Mouse (Mus musculus) limb, embryonic 15.5 days (tissue): ENCODE measurements around the gene Ifna1. TPM values are rescaled to one million over a fixed set of nuclear protein-coding genes. Genes with fewer than 3 reads are reported as not detected.
A peak's percentile ranks its signal among the peaks of the same experiment; 100 is the strongest.

Source experiments
- ATAC-seq: fragments of 200-750 bp; cut with Nextera tagmentation; 2 replicates; pipeline ENCODE4 v1.8.0; 2017; ENCODE audit warnings: low read depth, moderate TSS enrichment; ENCODE audit not compliant: insufficient number of reproducible peaks, low FRiP score, low TSS enrichment
- H3K27ac ChIP-seq: fragments of 300-500 bp; sonication (generic); 2 replicates; pipeline ENCODE4 v1.5.1; 2015; ENCODE audit warnings: moderate library complexity, mild to moderate bottlenecking, inconsistent platforms
- H3K27me3 ChIP-seq: fragments of 300-500 bp; sonication (generic); 2 replicates; pipeline ENCODE4 v1.6.1; 2015; ENCODE audit warnings: inconsistent platforms
- H3K36me3 ChIP-seq: fragments of 300-500 bp; sonication (generic); 2 replicates; pipeline ENCODE4 v1.6.1; 2015; ENCODE audit warnings: inconsistent platforms
- H3K4me1 ChIP-seq: fragments of 300-500 bp; sonication (generic); 2 replicates; pipeline ENCODE4 v1.6.1; 2015; ENCODE audit warnings: inconsistent platforms
- H3K4me2 ChIP-seq: fragments of 300-500 bp; sonication (generic); 2 replicates; pipeline ENCODE4 v1.6.1; 2015; ENCODE audit warnings: mild to moderate bottlenecking, inconsistent platforms
- H3K4me3 ChIP-seq: fragments of 300-500 bp; sonication (generic); 2 replicates; pipeline ENCODE4 v1.5.1; 2015; ENCODE audit warnings: mild to moderate bottlenecking, inconsistent platforms
- H3K9ac ChIP-seq: fragments of 300-500 bp; sonication (generic); 2 replicates; pipeline ENCODE4 v1.6.1; 2015; ENCODE audit warnings: inconsistent platforms
- H3K9me3 ChIP-seq: fragments of 300-500 bp; sonication (generic); 2 replicates; pipeline ENCODE4 v1.6.1; 2016; ENCODE audit warnings: inconsistent platforms
- WGBS: fragments of 180-500 bp; shearing (Covaris S2); methylation state at CpG from one replicate; pipeline ENCODE4 v1.1.7; 2015; 5-methylcytosine and 5-hydroxymethylcytosine counted together
- polyA plus RNA-seq: library from polyadenylated mRNA; unstranded; fragments of >200 nt; fragmentation: Nextera tagmentation; extraction: Ambion mirVana; gene quantifications from 2 replicates; pipeline ENCODE4 v1.2.1, GENCODE M21; 2015

The Ifna1 gene
- polyA plus RNA-seq, 1 experiment from 2014 or later, result not detected

DNA sequence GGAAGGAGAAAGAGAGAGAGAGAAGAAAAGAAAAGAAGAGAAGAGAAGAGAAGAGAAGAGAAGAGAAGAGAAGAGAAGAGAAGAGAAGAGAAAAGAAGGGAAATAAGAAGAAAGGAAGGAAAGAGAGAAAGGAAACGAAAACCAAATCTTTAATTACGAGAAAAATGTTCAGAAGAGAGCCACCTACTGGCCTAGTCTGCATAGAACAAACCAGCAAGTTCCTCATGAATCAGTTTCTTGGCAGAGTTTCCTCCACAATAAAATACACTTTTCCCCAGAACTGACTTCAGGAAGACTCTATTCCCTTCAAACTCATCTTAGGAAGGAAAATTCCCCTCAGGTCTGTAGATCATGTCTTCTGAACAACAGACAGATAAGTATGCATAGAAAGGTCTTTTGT lies 4.6 kb upstream of the Ifna1 start:
- Histone ChIP-seq H3K9me3 (no peaks in the 10 kb centered on the region), H3K27me3 (no peaks in the 10 kb centered on the region), H3K4me1 (no peaks in the 10 kb centered on the region), H3K9ac (no peak overlapping the region), H3K36me3 (no peaks in the 10 kb centered on the region), H3K4me2 (no peak overlapping the region), H3K27ac (no peak overlapping the region), H3K4me3 (no peak overlapping the region)
- ATAC-seq, result no peak
- 58% methylated on average over 2 of the region's 2 CpGs for WGBS

DNA sequence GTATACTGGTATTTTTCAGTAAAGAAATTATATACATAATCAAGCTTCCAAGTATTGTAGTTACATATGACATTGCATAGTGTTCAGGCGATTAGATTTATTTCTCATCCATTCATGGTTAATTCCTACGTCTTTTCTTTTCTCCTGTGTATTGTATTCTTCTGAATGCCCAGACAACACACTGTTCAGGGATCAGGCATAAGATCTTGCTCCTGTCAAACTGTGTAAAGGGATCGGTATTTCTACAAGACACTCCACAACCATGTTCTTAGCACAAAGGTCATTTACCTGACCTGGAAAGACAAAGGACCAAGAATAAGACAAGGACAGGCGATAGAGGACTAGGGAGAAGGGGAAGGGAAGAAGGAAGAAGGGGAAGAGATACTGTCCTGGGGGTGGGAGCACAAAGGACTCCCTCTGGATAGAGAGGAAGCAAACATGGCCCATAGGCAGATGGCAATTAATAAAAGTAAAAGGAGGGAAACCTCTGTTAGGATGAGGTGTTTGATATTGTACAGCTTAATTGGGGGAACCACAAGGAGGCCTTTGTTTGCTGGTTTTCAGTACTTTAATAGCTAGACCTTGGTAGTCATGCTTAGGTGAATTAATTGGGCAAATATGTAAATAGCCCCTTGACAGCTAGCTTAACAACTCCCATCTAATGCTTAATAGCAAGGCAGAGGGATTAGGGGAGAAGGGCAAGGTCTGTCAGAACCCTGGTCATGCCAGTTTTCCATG lies 1.3 kb downstream of the Ifna1 start:
- 72% methylated on average over 4 of the region's 4 CpGs for WGBS
- no peaks in the 10 kb centered on the region for H3K36me3 ChIP-seq
- ATAC-seq, result no peak

GRCm38 (mm10) chr4:88859214-88859613 lies 9.3 kb downstream of the Ifna1 start:
- no peak for ATAC-seq
- no peak overlapping the region for H3K4me3 ChIP-seq
- no peaks in the 10 kb centered on the region for H3K9me3 ChIP-seq
- H3K4me1 ChIP-seq, result no peaks in the 10 kb centered on the region
- H3K9ac ChIP-seq, result no peak overlapping the region
- H3K27ac ChIP-seq, result no peak overlapping the region
- no peaks in the 10 kb centered on the region for H3K36me3 ChIP-seq
- no peak overlapping the region for H3K4me2 ChIP-seq
- peaks cover 4% of the 10 kb centered on the region; the same call in 1 of the 2 replicates for H3K27me3 ChIP-seq

More for the DNA sequence above, 1.3 kb downstream of the Ifna1 start:
- no peak overlapping the region for H3K4me3 ChIP-seq
- no peak overlapping the region for H3K27ac ChIP-seq
- no peaks in the 10 kb centered on the region for H3K27me3 ChIP-seq
- H3K9ac ChIP-seq, result no peak overlapping the region
- H3K4me1 ChIP-seq, result no peaks in the 10 kb centered on the region
- no peaks in the 10 kb centered on the region for H3K9me3 ChIP-seq
- H3K4me2 ChIP-seq, result no peak overlapping the region

GRCm38 (mm10) chr4:88863309-88863708 lies 13.4 kb downstream of the Ifna1 start:
- Histone ChIP-seq H3K4me3 (no peak overlapping the region), H3K4me1 (peaks cover 6% of the 10 kb centered on the region), H3K4me2 (no peak overlapping the region), H3K27ac (no peak overlapping the region), H3K9ac (no peak overlapping the region), H3K9me3 (no peaks in the 10 kb centered on the region), H3K36me3 (no peaks in the 10 kb centered on the region), H3K27me3 (peaks cover 10% of the 10 kb centered on the region; the same call in 1 of the 2 replicates)
- ATAC-seq, result no peak
- WGBS, result 5% methylated on average over 7 of the region's 7 CpGs

DNA sequence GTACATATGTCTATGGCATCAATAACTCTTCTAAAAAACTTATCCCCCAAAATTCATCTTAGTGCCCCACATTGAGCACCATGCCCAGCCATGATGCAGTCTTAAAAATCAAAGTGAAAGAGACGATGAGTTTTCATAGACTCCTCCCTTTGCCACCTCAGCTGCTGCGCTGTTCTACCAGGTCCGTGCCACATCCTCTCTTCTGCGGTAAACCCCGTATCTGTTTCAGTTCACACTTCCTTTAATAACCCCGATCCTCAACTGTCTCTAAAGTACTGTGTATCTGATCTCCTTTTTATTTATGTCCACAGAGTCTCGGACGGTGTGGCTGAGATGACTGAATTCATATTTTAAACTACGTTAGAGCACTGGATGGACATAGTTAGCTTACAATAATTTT lies 14.7 kb downstream of the Ifna1 start:
- WGBS, result 60% methylated on average over 9 of the region's 9 CpGs
- no peak for ATAC-seq
- H3K9me3 ChIP-seq, result no peaks in the 10 kb centered on the region
- peaks cover 10% of the 10 kb centered on the region; the same call in 1 of the 2 replicates for H3K27me3 ChIP-seq
- no peak overlapping the region for H3K4me2 ChIP-seq
- H3K27ac ChIP-seq, result no peak overlapping the region
- H3K4me1 ChIP-seq, result peaks cover 9% of the 10 kb centered on the region
- no peak overlapping the region for H3K9ac ChIP-seq
- H3K4me3 ChIP-seq, result no peak overlapping the region
- no peaks in the 10 kb centered on the region for H3K36me3 ChIP-seq

DNA sequence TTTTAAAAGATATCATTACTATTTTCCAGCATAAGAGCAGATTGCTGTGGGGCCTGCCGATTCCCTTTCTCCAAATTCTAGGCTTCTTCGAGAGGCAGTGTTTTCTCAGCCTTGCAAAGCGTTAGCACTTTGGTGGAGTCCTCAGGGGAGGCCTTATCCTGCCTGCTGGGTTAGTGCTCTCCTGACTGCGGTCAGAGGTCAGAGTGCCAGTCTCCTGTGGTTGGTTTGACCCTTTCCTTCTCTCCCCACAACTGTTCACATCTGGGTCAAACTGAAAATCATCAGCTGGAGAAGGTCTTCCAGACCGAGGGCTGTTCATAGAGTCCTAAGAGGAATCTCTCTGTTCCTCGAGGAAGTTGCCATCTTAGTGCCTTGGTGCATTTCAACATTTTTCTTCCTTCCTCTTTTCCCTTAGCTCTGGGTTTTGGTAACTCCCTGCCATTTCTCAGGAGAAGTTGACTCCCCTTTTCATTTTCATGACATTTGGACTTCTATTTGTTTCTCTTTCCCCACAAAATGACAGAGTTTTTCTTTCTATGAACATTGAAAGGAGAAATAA lies 15.2 kb downstream of the Ifna1 start:
- 42% methylated on average over 6 of the region's 6 CpGs for WGBS
- no peaks in the 10 kb centered on the region for H3K36me3 ChIP-seq
- no peak overlapping the region for H3K27ac ChIP-seq
- no peak for ATAC-seq
- peaks cover 9% of the 10 kb centered on the region for H3K4me1 ChIP-seq
- no peak overlapping the region for H3K4me3 ChIP-seq
- no peaks in the 10 kb centered on the region for H3K9me3 ChIP-seq
- H3K9ac ChIP-seq, result no peak overlapping the region
- H3K4me2 ChIP-seq, result no peak overlapping the region
- H3K27me3 ChIP-seq, result peaks cover 10% of the 10 kb centered on the region; the same call in 1 of the 2 replicates

- no peak overlapping the region for H3K9ac ChIP-seq
- H3K4me1 ChIP-seq, result peaks cover 9% of the 10 kb centered on the region
- WGBS, result under 1% methylated on average over 7 of the region's 8 CpGs
- no peaks in the 10 kb centered on the region for H3K9me3 ChIP-seq
- H3K36me3 ChIP-seq, result no peaks in the 10 kb centered on the region
- 0 out of 2 replicates have a peak overlapping the region, but pooled peaks have one; percentile 3 for H3K27ac ChIP-seq
- ATAC-seq, result no peak
- H3K27me3 ChIP-seq, result peaks cover 10% of the 10 kb centered on the region; the same call in 1 of the 2 replicates
- H3K4me3 ChIP-seq, result peak overlapping the region; percentile 47
- peak overlapping the region; percentile 77 for H3K4me2 ChIP-seq
Measured at GRCm38 (mm10) chr4:88867366-88867925, 17.6 kb downstream of the Ifna1 start.

DNA sequence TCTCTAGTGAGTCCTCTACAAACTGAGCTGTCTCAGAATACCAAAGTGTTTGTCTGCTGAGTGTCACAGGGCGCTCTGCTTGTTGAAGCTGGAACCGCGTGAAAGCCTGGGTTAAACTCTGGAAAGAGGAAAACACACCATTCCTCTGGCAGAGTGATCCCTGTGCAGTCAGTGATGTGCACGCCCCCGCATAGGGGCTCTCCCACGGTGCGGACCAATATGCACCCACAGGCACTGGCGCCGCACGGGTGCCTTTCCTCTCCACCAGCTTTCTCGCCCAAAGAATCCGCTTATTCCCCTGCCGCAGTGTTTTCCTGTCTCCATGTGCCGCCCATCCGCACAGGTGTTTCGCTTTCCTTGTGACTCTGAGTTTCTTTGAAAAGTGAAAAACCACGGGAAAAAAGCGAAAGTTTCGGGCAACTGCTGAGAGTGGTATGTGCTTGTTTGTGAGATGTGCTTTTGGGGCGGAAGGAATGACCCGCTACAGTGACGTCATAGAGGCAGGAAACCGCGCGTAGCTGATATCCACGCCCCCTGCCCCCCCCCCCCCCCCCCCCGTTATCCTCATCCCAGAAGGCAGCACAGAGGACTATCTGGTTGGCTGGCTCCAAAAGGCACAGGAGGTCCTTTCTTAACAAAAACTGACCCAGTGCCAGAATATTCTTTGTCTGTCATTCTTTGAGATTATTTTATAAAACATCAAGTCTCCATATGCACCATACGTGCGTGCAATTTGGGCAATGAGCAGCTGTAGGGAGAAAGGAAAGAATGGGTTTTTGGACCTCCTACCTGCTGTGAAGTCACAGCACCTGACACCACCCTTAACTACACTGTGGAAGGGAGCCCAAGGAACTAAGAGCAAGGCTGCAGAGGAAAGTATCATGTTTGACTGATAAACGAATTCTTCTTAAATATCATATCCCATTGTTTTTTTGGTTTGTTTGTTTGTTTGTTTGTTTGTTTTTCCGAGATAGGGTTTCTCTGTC lies 18.3 kb downstream of the Ifna1 start:
- H3K9me3 ChIP-seq, result no peaks in the 10 kb centered on the region
- ATAC-seq, result no peak
- peaks cover 10% of the 10 kb centered on the region; the same call in 1 of the 2 replicates for H3K27me3 ChIP-seq
- 0 out of 2 replicates have a peak overlapping the region, but pooled peaks have one; percentile 3 for H3K27ac ChIP-seq
- no peaks in the 10 kb centered on the region for H3K36me3 ChIP-seq
- peak overlapping the region; percentile 77 for H3K4me2 ChIP-seq
- 7% methylated on average over 31 of the region's 31 CpGs for WGBS
- peak overlapping the region; percentile 15; the same call in 1 of the 2 replicates for H3K9ac ChIP-seq
- H3K4me1 ChIP-seq, result peaks cover 9% of the 10 kb centered on the region
- peak overlapping the region; percentile 47 for H3K4me3 ChIP-seq

GRCm38 (mm10) chr4:88872691-88873090 lies 22.8 kb downstream of the Ifna1 start:
- Histone ChIP-seq H3K4me3 (no peak overlapping the region), H3K4me2 (no peak overlapping the region), H3K9me3 (no peaks in the 10 kb centered on the region), H3K27ac (no peak overlapping the region), H3K4me1 (peaks cover 9% of the 10 kb centered on the region), H3K36me3 (no peaks in the 10 kb centered on the region), H3K9ac (no peak overlapping the region), H3K27me3 (no peaks in the 10 kb centered on the region; the same call in 1 of the 2 replicates)
- ATAC-seq, result no peak
- 0% methylated on average over 2 of the region's 2 CpGs for WGBS

DNA sequence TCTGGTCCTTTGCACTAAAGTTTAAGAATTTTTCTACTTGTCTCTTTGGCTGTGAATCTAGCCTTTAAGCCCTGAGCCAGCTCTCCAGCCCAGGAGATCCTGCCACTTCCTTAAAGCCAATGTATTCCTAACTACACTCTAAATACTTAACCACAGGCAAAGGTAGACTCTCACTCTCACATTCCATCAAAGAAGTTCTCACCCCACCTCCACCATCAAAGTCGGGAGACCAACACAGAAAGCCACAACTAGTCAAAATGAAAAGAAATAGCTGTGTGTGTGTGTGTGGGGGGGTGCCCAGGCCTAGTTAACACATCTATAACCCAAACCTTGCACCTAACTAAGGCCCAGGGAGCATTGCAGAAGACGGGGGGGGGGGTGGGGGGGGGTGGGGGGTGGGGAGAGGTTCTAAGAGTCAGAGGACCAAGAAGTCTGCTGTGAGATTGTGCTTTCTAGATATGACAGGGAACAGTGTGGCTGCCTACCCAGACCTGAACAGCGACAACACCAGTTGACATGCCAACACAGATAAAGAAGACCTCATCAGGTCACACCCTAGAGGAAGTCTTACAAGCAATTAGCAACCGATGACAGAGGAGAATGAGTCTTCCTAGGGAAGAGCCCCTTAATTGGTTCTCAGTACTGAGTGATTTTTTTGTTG lies 25.7 kb downstream of the Ifna1 start:
- WGBS, result 65% methylated on average over 4 of the region's 4 CpGs
- no peak overlapping the region for H3K4me2 ChIP-seq
- no peaks in the 10 kb centered on the region for H3K4me1 ChIP-seq
- no peak for ATAC-seq
- H3K9me3 ChIP-seq, result no peaks in the 10 kb centered on the region
- no peak overlapping the region for H3K4me3 ChIP-seq
- H3K9ac ChIP-seq, result no peak overlapping the region
- no peaks in the 10 kb centered on the region for H3K27me3 ChIP-seq
- H3K27ac ChIP-seq, result no peak overlapping the region
- H3K36me3 ChIP-seq, result no peaks in the 10 kb centered on the region

- H3K27me3 ChIP-seq, result no peaks in the 10 kb centered on the region
- H3K27ac ChIP-seq, result no peak overlapping the region
- no peak overlapping the region for H3K4me3 ChIP-seq
- H3K9me3 ChIP-seq, result no peaks in the 10 kb centered on the region
- H3K36me3 ChIP-seq, result no peaks in the 10 kb centered on the region
- ATAC-seq, result no peak
- 80% methylated on average over 4 of the region's 4 CpGs for WGBS
- H3K4me1 ChIP-seq, result no peaks in the 10 kb centered on the region
- no peak overlapping the region for H3K4me2 ChIP-seq
- H3K9ac ChIP-seq, result no peak overlapping the region
Measured at GRCm38 (mm10) chr4:88876520-88876919, 26.6 kb downstream of the Ifna1 start.
